Mouse (Mus musculus) kidney, embryonic 16.5 days (tissue): ENCODE results near the gene Gm20388. TPM values are rescaled to one million over a fixed set of nuclear protein-coding genes. Genes with fewer than 3 reads are reported as not detected.

Source experiments
- ATAC-seq: fragments of 200-750 bp; cut with Nextera tagmentation; 2 replicates; pipeline ENCODE4 v1.8.0; 2017; ENCODE audit warnings: moderate TSS enrichment; ENCODE audit not compliant: low FRiP score, low TSS enrichment
- H3K27ac ChIP-seq: fragments of 300-500 bp; sonication (generic); 2 replicates; pipeline ENCODE4 v1.5.1; 2014; ENCODE audit warnings: low read length
- H3K27me3 ChIP-seq: fragments of 300-500 bp; sonication (generic); 2 replicates; pipeline ENCODE4 v1.6.1; 2014; ENCODE audit warnings: low read length, control low read depth, mixed read lengths; ENCODE audit not compliant: insufficient read depth
- H3K36me3 ChIP-seq: fragments of 300-500 bp; sonication (generic); 2 replicates; pipeline ENCODE4 v1.6.1; 2014; ENCODE audit warnings: low read length, control low read depth, mixed read lengths; ENCODE audit not compliant: insufficient read depth
- H3K4me1 ChIP-seq: fragments of 300-500 bp; sonication (generic); 2 replicates; pipeline ENCODE4 v1.6.1; 2014; ENCODE audit warnings: low read length, control low read depth, mixed read lengths; ENCODE audit not compliant: insufficient read depth
- H3K4me2 ChIP-seq: fragments of 300-500 bp; sonication (generic); replicated peaks from 2 replicates; pipeline ENCODE4 v1.6.1; 2014; ENCODE audit warnings: low read depth, low read length
- H3K4me3 ChIP-seq: fragments of 300-500 bp; sonication (generic); 2 replicates; pipeline ENCODE4 v1.5.1; 2014; ENCODE audit warnings: mild to moderate bottlenecking, low read length
- H3K9ac ChIP-seq: fragments of 300-500 bp; sonication (generic); replicated peaks from 2 replicates; pipeline ENCODE4 v1.6.1; 2014; ENCODE audit warnings: low read length
- H3K9me3 ChIP-seq: fragments of 300-500 bp; sonication (generic); 2 replicates; pipeline ENCODE4 v1.6.1; 2016; ENCODE audit warnings: low read length, control low read depth
- WGBS: fragments of 180-500 bp; shearing (Covaris S2); extraction: QIAGEN DNeasy Blood & Tissue Kit; methylation state at CpG from one replicate; pipeline ENCODE4 v1.1.7; 2014; 5-methylcytosine and 5-hydroxymethylcytosine counted together
- polyA plus RNA-seq: library from polyadenylated mRNA; unstranded; fragments of >200 nt; fragmentation: Nextera tagmentation; extraction: Ambion mirVana; gene quantifications from 2 replicates; pipeline ENCODE4 v1.2.1, GENCODE M21; 2015

Gm20388 gene
- polyA plus RNA-seq, 1 experiment from 2014 or later, result 7.7 TPM

DNA sequence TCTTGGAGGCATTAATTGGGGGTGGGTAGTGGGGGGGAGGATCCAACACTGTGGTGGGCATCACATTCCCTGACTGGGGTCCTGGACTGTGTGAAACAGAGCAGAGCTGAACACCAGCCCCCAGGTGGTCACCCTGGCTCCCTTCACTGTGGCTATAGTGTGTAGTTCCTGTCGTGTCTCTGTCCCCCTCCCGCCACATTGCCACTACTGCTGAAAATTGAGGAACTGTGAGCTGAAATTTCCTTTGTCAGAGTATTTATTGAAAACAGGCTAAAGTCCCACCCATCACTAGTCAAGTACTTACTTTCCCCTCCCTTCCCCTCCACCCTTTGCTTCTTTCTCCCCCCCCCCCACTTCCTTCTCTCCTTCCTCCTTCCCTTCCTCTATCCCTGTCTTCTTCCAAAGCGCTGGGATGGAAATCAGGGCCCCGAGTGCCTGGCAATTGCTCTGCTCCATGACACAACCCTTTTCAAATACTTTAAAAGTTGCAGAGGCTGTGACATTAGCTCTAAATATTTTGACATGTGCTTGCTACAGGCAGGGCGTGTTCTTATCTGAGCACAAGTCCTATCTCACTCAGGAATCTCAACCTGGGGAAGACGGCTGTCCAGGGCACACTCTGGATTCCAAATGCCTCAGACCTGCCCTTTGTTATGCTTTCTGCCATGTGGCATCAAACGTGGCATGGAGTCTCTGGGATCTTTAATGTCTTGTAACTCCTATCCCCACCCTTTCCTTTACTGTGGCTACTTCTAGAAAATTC, 1200.7 kb downstream of the Gm20388 start:
- H3K36me3 ChIP-seq, result no peaks in the 10 kb centered on the region
- H3K9me3 ChIP-seq, result no peaks in the 10 kb centered on the region
- H3K9ac ChIP-seq, result no peak overlapping the region
- WGBS, result 49% methylated on average over 7 of the region's 7 CpGs
- no peak for ATAC-seq
- no peak overlapping the region for H3K4me2 ChIP-seq
- peaks cover 10% of the 10 kb centered on the region for H3K27me3 ChIP-seq
- no peak overlapping the region for H3K27ac ChIP-seq
- no peak overlapping the region for H3K4me3 ChIP-seq
- H3K4me1 ChIP-seq, result peaks cover 26% of the 10 kb centered on the region

- WGBS, result 2% methylated on average over 21 of the region's 21 CpGs
- Histone ChIP-seq H3K4me3 (peak overlapping the region; percentile 1; the same call in 1 of the 2 replicates), H3K4me1 (peaks cover 18% of the 10 kb centered on the region; the same call in 1 of the 2 replicates), H3K9ac (peak overlapping the region; percentile 1; the same call in 1 of the 2 replicates), H3K27me3 (peaks cover 10% of the 10 kb centered on the region), H3K27ac (no peak overlapping the region), H3K36me3 (no peaks in the 10 kb centered on the region), H3K9me3 (no peaks in the 10 kb centered on the region), H3K4me2 (peak overlapping the region; percentile 69)
- peak; percentile 26; the same call in 1 of the 2 replicates for ATAC-seq
These were observed 1202.6 kb downstream of the Gm20388 start for GRCm38 (mm10) chr8:121113261-121113660.

DNA sequence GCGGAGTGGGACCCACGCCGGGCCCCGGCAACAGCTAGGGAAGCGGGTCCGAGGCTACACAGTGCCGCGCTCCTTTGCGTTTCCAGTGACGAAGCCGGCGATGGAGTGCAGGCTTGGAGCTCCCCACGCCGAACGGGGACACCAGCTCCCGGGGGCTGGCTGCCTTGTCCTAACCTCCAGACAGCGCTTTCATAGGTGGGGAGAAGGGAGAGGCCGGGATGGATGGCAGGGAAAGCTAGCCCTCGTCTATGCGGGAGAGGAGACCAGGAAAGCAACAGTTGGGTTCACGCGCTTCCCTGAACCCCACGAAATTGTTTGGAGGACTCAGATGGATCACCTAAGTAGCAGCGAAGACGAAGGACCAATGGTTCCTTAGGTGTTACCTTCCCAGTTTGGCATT, 1204.5 kb downstream of the Gm20388 start:
- Histone ChIP-seq H3K4me3 (peak overlapping the region; percentile 70), H3K9ac (peak overlapping the region; percentile 72), H3K36me3 (no peaks in the 10 kb centered on the region), H3K4me2 (peak overlapping the region; percentile 69), H3K27ac (peak overlapping the region; percentile 76), H3K27me3 (peaks cover 13% of the 10 kb centered on the region), H3K9me3 (no peaks in the 10 kb centered on the region), H3K4me1 (peaks cover 14% of the 10 kb centered on the region; the same call in 1 of the 2 replicates)
- no peak for ATAC-seq
- WGBS, result 3% methylated on average over 25 of the region's 25 CpGs

DNA sequence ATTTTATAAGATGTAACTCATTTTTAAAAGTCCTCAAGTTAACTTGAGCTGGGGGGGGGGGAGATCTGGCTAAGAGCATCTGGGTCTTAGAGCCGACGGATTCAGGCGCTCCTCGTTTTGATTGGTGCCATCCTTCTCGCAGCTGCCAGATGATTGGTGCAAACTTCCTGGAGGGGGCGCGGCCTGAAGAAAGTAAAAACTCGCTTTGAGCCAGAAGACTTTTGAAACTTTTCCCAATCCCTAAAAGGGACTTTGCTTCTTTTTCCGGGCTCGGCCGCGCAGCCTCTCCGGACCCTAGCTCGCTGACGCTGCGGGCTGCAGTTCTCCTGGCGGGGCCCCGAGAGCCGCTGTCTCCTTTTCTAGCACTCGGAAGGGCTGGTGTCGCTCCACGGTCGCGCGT, 1205.3 kb downstream of the Gm20388 start, which contains the start of gene Foxc2:
TSS of gene Foxc2 (plus strand) at position 224 of the 400 bp plus-strand sequence.
- ATAC-seq, result peak; percentile 73
- peak within 1 kb of the TSS; percentile 89 for H3K9ac ChIP-seq

GRCm38 (mm10) chr8:121116591-121117185, 1206.0 kb downstream of the Gm20388 start:
- H3K9ac ChIP-seq, result peak overlapping the region; percentile 89

More for the DNA sequence above, 1205.3 kb downstream of the Gm20388 start, which contains the start of gene Foxc2:
- Histone ChIP-seq H3K4me3 (peak within 1 kb of the TSS; percentile 70), H3K9me3 (no peaks in the 10 kb centered on the region), H3K4me2 (peak within 1 kb of the TSS; percentile 69), H3K27ac (peak within 1 kb of the TSS; percentile 94), H3K27me3 (peaks cover 19% of the 10 kb centered on the region), H3K4me1 (peaks cover 19% of the 10 kb centered on the region), H3K36me3 (0 out of 2 replicates have a peak, but pooled peaks cover under 1% of the 10 kb centered on the region)
- under 1% methylated on average over 25 of the region's 25 CpGs for WGBS

GRCm38 (mm10) chr8:121117186-121117651, 1206.6 kb downstream of the Gm20388 start:
- peak; percentile 2; the same call in 1 of the 2 replicates for ATAC-seq
- H3K4me1 ChIP-seq, result peaks cover 31% of the 10 kb centered on the region
- peak overlapping the region; percentile 89 for H3K9ac ChIP-seq

More at GRCm38 (mm10) chr8:121116591-121117185, 1206.0 kb downstream of the Gm20388 start:
- Histone ChIP-seq H3K27ac (peak overlapping the region; percentile 94), H3K4me2 (peak overlapping the region; percentile 56), H3K4me1 (peaks cover 26% of the 10 kb centered on the region), H3K9me3 (no peaks in the 10 kb centered on the region), H3K36me3 (0 out of 2 replicates have a peak, but pooled peaks cover 5% of the 10 kb centered on the region), H3K27me3 (peaks cover 24% of the 10 kb centered on the region), H3K4me3 (peak overlapping the region; percentile 70)
- under 1% methylated on average over 55 of the region's 55 CpGs for WGBS
- ATAC-seq, result peak; percentile 75

DNA sequence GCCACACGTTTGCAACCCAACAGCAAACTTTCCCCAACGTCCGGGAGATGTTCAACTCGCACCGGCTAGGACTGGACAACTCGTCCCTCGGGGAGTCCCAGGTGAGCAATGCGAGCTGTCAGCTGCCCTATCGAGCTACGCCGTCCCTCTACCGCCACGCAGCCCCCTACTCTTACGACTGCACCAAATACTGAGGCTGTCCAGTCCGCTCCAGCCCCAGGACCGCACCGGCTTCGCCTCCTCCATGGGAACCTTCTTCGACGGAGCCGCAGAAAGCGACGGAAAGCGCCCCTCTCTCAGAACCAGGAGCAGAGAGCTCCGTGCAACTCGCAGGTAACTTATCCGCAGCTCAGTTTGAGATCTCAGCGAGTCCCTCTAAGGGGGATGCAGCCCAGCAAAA, 1207.3 kb downstream of the Gm20388 start:
- no peak for ATAC-seq
- H3K9me3 ChIP-seq, result no peaks in the 10 kb centered on the region
- WGBS, result under 1% methylated on average over 28 of the region's 28 CpGs
- peaks cover 36% of the 10 kb centered on the region for H3K4me1 ChIP-seq
- peak overlapping the region; percentile 89 for H3K9ac ChIP-seq
- peak overlapping the region; percentile 94 for H3K27ac ChIP-seq
- H3K36me3 ChIP-seq, result peaks cover 16% of the 10 kb centered on the region; the same call in 1 of the 2 replicates
- H3K4me2 ChIP-seq, result peak overlapping the region; percentile 56
- peak overlapping the region; percentile 70 for H3K4me3 ChIP-seq
- H3K27me3 ChIP-seq, result peaks cover 27% of the 10 kb centered on the region

More at GRCm38 (mm10) chr8:121117186-121117651, 1206.6 kb downstream of the Gm20388 start:
- H3K4me2 ChIP-seq, result peak overlapping the region; percentile 56
- H3K9me3 ChIP-seq, result no peaks in the 10 kb centered on the region
- peaks cover 25% of the 10 kb centered on the region for H3K27me3 ChIP-seq
- peak overlapping the region; percentile 94 for H3K27ac ChIP-seq
- peaks cover 10% of the 10 kb centered on the region; the same call in 1 of the 2 replicates for H3K36me3 ChIP-seq
- under 1% methylated on average over 62 of the region's 62 CpGs for WGBS
- H3K4me3 ChIP-seq, result peak overlapping the region; percentile 70

- Histone ChIP-seq H3K36me3 (peaks cover 17% of the 10 kb centered on the region; the same call in 1 of the 2 replicates), H3K4me2 (peak overlapping the region; percentile 56), H3K27ac (peak overlapping the region; percentile 94), H3K27me3 (peaks cover 28% of the 10 kb centered on the region), H3K4me3 (peak overlapping the region; percentile 70), H3K4me1 (peaks cover 38% of the 10 kb centered on the region), H3K9ac (peak overlapping the region; percentile 89), H3K9me3 (no peaks in the 10 kb centered on the region)
- 3% methylated on average over 18 of the region's 18 CpGs for WGBS
- ATAC-seq, result no peak
These were observed 1208.2 kb downstream of the Gm20388 start for GRCm38 (mm10) chr8:121118634-121119420.
